Mouse (Mus musculus): ENCODE measurements around the gene Ctsd. TPM values are rescaled to one million over a fixed set of nuclear protein-coding genes. Genes with fewer than 3 reads are reported as not detected.

Ctsd gene
- polyA plus RNA-seq, 1 experiment from 2014 or later: 451 TPM

DNA sequence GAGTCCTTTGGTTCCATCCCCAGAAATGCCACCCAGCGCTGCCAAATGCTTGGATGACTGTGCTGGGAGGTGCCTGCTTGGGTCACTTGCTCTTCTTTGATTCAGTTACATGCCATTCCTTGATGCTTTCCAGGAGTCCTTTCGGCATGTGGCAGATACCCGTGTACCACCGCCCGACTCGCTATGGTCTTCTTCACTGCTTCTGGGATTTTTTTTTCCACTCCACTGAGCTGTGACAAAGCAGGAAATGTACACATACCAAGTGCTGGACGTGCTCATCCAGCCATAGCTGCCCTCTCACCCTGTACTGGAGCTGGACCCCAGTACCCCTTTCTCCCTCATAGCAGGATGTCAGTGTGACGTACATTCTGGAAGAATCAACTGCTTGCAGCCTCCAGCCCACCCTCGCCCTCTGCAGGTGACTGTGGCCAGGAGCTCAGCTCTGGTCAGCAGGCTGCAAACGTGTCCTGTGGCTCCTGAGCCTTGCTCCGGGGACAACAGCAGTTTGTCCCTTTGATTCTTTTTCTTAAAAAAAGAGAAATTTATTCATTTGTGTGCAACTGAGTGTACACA is 37.9 kb upstream of the Ctsd start:
- Histone ChIP-seq H3K4me2 (ENCODE audit: low read depth, low read length) (no peak overlapping the region), H3K4me1 (ENCODE audit: control insufficient read depth, insufficient read depth, low read length) (peaks cover 11% of the 10 kb centered on the region), H3K4me3 (replicated peaks; ENCODE audit: low read length) (no peak overlapping the region), H3K9me3 (replicated peaks; ENCODE audit: control insufficient read depth, low read length) (no peaks in the 10 kb centered on the region), H3K27me3 (ENCODE audit: control insufficient read depth, insufficient read depth, low read length) (no peaks in the 10 kb centered on the region), H3K36me3 (ENCODE audit: control insufficient read depth, insufficient read depth, low read length) (no peaks in the 10 kb centered on the region), H3K27ac (ENCODE audit: low read length) (no peak overlapping the region), H3K9ac (ENCODE audit: low read length) (no peak overlapping the region)
- no peak for ATAC-seq (ENCODE audit: insufficient read depth, low FRiP score)
- WGBS: 68% methylated on average over 11 of the region's 11 CpGs

GRCm38 (mm10) chr7:142421826-142422225 is 34.0 kb upstream of the Ctsd start:
- ATAC-seq (ENCODE audit: insufficient read depth, low FRiP score): no peak
- no peak overlapping the region for H3K9ac ChIP-seq (ENCODE audit: low read length)
- no peaks in the 10 kb centered on the region for H3K36me3 ChIP-seq (ENCODE audit: control insufficient read depth, insufficient read depth, low read length)
- 61% methylated on average over 2 of the region's 2 CpGs for whole genome bisulfite sequencing
- H3K4me3 ChIP-seq (replicated peaks; ENCODE audit: low read length): no peak overlapping the region
- no peaks in the 10 kb centered on the region for H3K4me1 ChIP-seq (ENCODE audit: control insufficient read depth, insufficient read depth, low read length)
- no peaks in the 10 kb centered on the region for H3K9me3 ChIP-seq (replicated peaks; ENCODE audit: control insufficient read depth, low read length)
- no peaks in the 10 kb centered on the region for H3K27me3 ChIP-seq (ENCODE audit: control insufficient read depth, insufficient read depth, low read length)
- no peak overlapping the region for H3K4me2 ChIP-seq (ENCODE audit: low read depth, low read length)
- H3K27ac ChIP-seq (ENCODE audit: low read length): no peak overlapping the region

DNA sequence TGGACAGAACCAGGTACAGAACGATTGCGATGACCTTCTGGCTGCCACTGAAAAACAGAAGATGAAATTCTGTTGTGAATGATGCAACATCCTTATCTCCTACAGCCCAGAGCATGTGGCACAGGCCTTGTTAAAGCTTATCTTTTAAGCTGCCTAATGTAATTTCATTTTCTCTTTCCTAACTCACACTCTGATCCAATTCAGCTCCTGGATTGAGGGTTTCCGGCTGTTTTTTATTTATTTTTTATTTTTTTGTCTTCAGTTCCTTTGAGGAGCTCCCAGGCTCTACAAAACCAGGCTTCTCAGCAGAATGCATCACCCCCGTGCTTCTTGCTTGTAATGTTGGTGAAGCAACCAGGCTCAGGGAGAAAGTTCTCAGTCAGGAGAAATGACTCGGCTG is 32.0 kb upstream of the Ctsd start:
- no peaks in the 10 kb centered on the region for H3K9me3 ChIP-seq (replicated peaks; ENCODE audit: control insufficient read depth, low read length)
- no peak overlapping the region for H3K9ac ChIP-seq (ENCODE audit: low read length)
- WGBS: 62% methylated on average over 5 of the region's 5 CpGs
- H3K27me3 ChIP-seq (ENCODE audit: control insufficient read depth, insufficient read depth, low read length): no peaks in the 10 kb centered on the region
- no peak for ATAC-seq (ENCODE audit: insufficient read depth, low FRiP score)
- H3K4me3 ChIP-seq (replicated peaks; ENCODE audit: low read length): no peak overlapping the region
- H3K4me1 ChIP-seq (ENCODE audit: control insufficient read depth, insufficient read depth, low read length): no peaks in the 10 kb centered on the region
- no peak overlapping the region for H3K4me2 ChIP-seq (ENCODE audit: low read depth, low read length)
- no peak overlapping the region for H3K27ac ChIP-seq (ENCODE audit: low read length)
- H3K36me3 ChIP-seq (ENCODE audit: control insufficient read depth, insufficient read depth, low read length): no peaks in the 10 kb centered on the region

DNA sequence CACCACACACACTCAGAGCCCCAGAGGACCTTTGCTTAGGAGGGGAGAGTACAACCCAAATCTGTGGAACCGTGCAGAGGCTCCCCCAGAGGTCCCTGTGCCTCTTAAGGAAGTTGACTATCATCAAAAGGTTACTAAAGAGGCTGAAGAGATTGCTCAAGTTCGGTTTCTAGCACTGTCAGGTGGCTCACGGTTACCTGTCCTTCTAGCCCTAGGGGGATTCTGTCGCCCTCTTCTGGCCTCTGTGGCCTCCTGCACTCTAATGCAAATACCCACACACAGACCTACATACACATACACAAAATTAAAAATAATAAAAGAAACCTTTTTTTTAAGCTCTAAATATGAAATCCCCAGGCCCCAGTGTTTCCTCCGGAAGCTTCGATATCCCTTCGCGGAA is 30.8 kb upstream of the Ctsd start:
- Histone ChIP-seq H3K27me3 (ENCODE audit: control insufficient read depth, insufficient read depth, low read length) (no peaks in the 10 kb centered on the region), H3K4me3 (replicated peaks; ENCODE audit: low read length) (no peak overlapping the region), H3K27ac (ENCODE audit: low read length) (no peak overlapping the region), H3K9ac (ENCODE audit: low read length) (no peak overlapping the region), H3K36me3 (ENCODE audit: control insufficient read depth, insufficient read depth, low read length) (no peaks in the 10 kb centered on the region), H3K4me2 (ENCODE audit: low read depth, low read length) (no peak overlapping the region), H3K4me1 (ENCODE audit: control insufficient read depth, insufficient read depth, low read length) (no peaks in the 10 kb centered on the region), H3K9me3 (replicated peaks; ENCODE audit: control insufficient read depth, low read length) (no peaks in the 10 kb centered on the region)
- no peak for ATAC-seq (ENCODE audit: insufficient read depth, low FRiP score)
- 87% methylated on average over 8 of the region's 8 CpGs for whole genome bisulfite sequencing

- no peaks in the 10 kb centered on the region for H3K4me1 ChIP-seq (ENCODE audit: control insufficient read depth, insufficient read depth, low read length)
- H3K36me3 ChIP-seq (ENCODE audit: control insufficient read depth, insufficient read depth, low read length): no peaks in the 10 kb centered on the region
- WGBS: 82% methylated on average over 2 of the region's 2 CpGs
- H3K27me3 ChIP-seq (ENCODE audit: control insufficient read depth, insufficient read depth, low read length): no peaks in the 10 kb centered on the region
- no peak for ATAC-seq (ENCODE audit: insufficient read depth, low FRiP score)
- H3K27ac ChIP-seq (ENCODE audit: low read length): no peak overlapping the region
- no peaks in the 10 kb centered on the region for H3K9me3 ChIP-seq (replicated peaks; ENCODE audit: control insufficient read depth, low read length)
- H3K9ac ChIP-seq (ENCODE audit: low read length): no peak overlapping the region
- H3K4me3 ChIP-seq (replicated peaks; ENCODE audit: low read length): no peak overlapping the region
- no peak overlapping the region for H3K4me2 ChIP-seq (ENCODE audit: low read depth, low read length)
These were observed 30.2 kb upstream of the Ctsd start for GRCm38 (mm10) chr7:142418027-142418426.

- WGBS: 66% methylated on average over 3 of the region's 3 CpGs
- Histone ChIP-seq H3K36me3 (ENCODE audit: control insufficient read depth, insufficient read depth, low read length) (no peaks in the 10 kb centered on the region), H3K27me3 (ENCODE audit: control insufficient read depth, insufficient read depth, low read length) (no peaks in the 10 kb centered on the region), H3K4me3 (replicated peaks; ENCODE audit: low read length) (no peak overlapping the region), H3K4me1 (ENCODE audit: control insufficient read depth, insufficient read depth, low read length) (no peaks in the 10 kb centered on the region), H3K9ac (ENCODE audit: low read length) (no peak overlapping the region), H3K4me2 (ENCODE audit: low read depth, low read length) (no peak overlapping the region), H3K9me3 (replicated peaks; ENCODE audit: control insufficient read depth, low read length) (no peaks in the 10 kb centered on the region), H3K27ac (ENCODE audit: low read length) (no peak overlapping the region)
- ATAC-seq (ENCODE audit: insufficient read depth, low FRiP score): no peak
These were observed 28.4 kb upstream of the Ctsd start for GRCm38 (mm10) chr7:142416225-142416624.

GRCm38 (mm10) chr7:142415314-142415713 is 27.5 kb upstream of the Ctsd start:
- no peaks in the 10 kb centered on the region for H3K9me3 ChIP-seq (replicated peaks; ENCODE audit: control insufficient read depth, low read length)
- no peak overlapping the region for H3K4me2 ChIP-seq (ENCODE audit: low read depth, low read length)
- no peak overlapping the region for H3K9ac ChIP-seq (ENCODE audit: low read length)
- WGBS: 50% methylated on average over 4 of the region's 4 CpGs
- H3K36me3 ChIP-seq (ENCODE audit: control insufficient read depth, insufficient read depth, low read length): no peaks in the 10 kb centered on the region
- H3K4me3 ChIP-seq (replicated peaks; ENCODE audit: low read length): no peak overlapping the region
- no peaks in the 10 kb centered on the region for H3K27me3 ChIP-seq (ENCODE audit: control insufficient read depth, insufficient read depth, low read length)
- no peak overlapping the region for H3K27ac ChIP-seq (ENCODE audit: low read length)
- H3K4me1 ChIP-seq (ENCODE audit: control insufficient read depth, insufficient read depth, low read length): no peaks in the 10 kb centered on the region
- no peak for ATAC-seq (ENCODE audit: insufficient read depth, low FRiP score)

DNA sequence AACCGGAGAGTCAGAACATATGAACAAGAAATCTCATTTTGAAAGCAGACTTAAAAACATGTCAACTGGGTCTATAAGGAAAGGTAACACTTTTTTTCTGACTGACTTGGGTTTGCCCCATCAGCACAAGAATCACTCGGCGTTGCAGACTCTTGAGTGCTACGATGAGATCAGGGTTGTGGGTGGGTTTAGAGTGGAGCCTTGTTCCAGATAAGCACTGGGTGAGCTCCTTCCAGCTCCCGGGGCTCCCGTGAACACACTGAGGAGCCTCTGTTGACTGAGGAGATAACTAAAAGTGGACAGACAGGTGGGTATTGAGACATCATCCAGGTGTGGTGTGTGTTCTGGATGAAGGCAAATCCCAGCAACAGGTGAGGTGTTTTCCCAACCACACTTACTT is 25.4 kb upstream of the Ctsd start:
- ATAC-seq (ENCODE audit: insufficient read depth, low FRiP score): no peak

DNA sequence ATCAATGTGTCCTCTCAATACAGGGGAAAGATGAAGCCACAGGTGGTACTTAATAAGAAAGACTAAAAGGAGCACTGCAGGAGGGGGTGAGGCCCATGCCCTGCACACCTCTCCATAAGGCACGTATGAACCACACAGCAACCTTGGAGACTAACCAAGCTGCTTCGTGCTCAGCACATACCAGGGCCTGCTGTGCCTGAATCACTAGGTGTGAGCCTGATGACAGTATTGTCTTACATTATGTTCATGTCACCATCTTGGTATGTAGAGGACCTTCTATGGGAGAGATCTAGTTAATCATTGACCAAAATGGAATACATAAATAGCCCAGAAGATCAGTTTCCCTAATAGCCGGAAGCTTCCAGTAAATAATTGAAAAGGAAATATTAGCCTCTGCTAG is 21.8 kb upstream of the Ctsd start:
- Histone ChIP-seq H3K9ac (ENCODE audit: low read length) (no peak overlapping the region), H3K4me3 (replicated peaks; ENCODE audit: low read length) (no peak overlapping the region), H3K27me3 (ENCODE audit: control insufficient read depth, insufficient read depth, low read length) (no peaks in the 10 kb centered on the region), H3K9me3 (replicated peaks; ENCODE audit: control insufficient read depth, low read length) (no peaks in the 10 kb centered on the region), H3K4me1 (ENCODE audit: control insufficient read depth, insufficient read depth, low read length) (no peaks in the 10 kb centered on the region), H3K36me3 (ENCODE audit: control insufficient read depth, insufficient read depth, low read length) (no peaks in the 10 kb centered on the region), H3K4me2 (ENCODE audit: low read depth, low read length) (no peak overlapping the region), H3K27ac (ENCODE audit: low read length) (no peak overlapping the region)
- 75% methylated on average over 3 of the region's 3 CpGs for WGBS
- peak; percentile 37 for ATAC-seq (ENCODE audit: insufficient read depth, low FRiP score)

More for the DNA sequence above, 25.4 kb upstream of the Ctsd start:
- 91% methylated on average over 6 of the region's 6 CpGs for WGBS
- Histone ChIP-seq H3K27me3 (ENCODE audit: control insufficient read depth, insufficient read depth, low read length) (no peaks in the 10 kb centered on the region), H3K27ac (ENCODE audit: low read length) (no peak overlapping the region), H3K4me3 (replicated peaks; ENCODE audit: low read length) (no peak overlapping the region), H3K36me3 (ENCODE audit: control insufficient read depth, insufficient read depth, low read length) (no peaks in the 10 kb centered on the region), H3K4me1 (ENCODE audit: control insufficient read depth, insufficient read depth, low read length) (no peaks in the 10 kb centered on the region), H3K4me2 (ENCODE audit: low read depth, low read length) (no peak overlapping the region), H3K9ac (ENCODE audit: low read length) (no peak overlapping the region), H3K9me3 (replicated peaks; ENCODE audit: control insufficient read depth, low read length) (no peaks in the 10 kb centered on the region)

- Histone ChIP-seq H3K27me3 (ENCODE audit: control insufficient read depth, insufficient read depth, low read length) (no peaks in the 10 kb centered on the region), H3K9ac (ENCODE audit: low read length) (no peak overlapping the region), H3K4me1 (ENCODE audit: control insufficient read depth, insufficient read depth, low read length) (no peaks in the 10 kb centered on the region), H3K4me3 (replicated peaks; ENCODE audit: low read length) (no peak overlapping the region), H3K27ac (ENCODE audit: low read length) (no peak overlapping the region), H3K4me2 (ENCODE audit: low read depth, low read length) (no peak overlapping the region), H3K9me3 (replicated peaks; ENCODE audit: control insufficient read depth, low read length) (no peaks in the 10 kb centered on the region), H3K36me3 (ENCODE audit: control insufficient read depth, insufficient read depth, low read length) (no peaks in the 10 kb centered on the region)
- no peak for ATAC-seq (ENCODE audit: insufficient read depth, low FRiP score)
- WGBS: 91% methylated on average over 8 of the region's 8 CpGs
These were observed 20.8 kb upstream of the Ctsd start for GRCm38 (mm10) chr7:142408686-142409085.
